Mouse (Mus musculus) limb, embryonic 12.5 days (tissue): ENCODE results near the gene Zc3h12c. TPM values are rescaled to one million over a fixed set of nuclear protein-coding genes. Genes with fewer than 3 reads are reported as not detected.

Experiments used
- ATAC-seq: fragments of 200-750 bp; cut with Nextera tagmentation; 2 replicates; pipeline ENCODE4 v1.8.0; 2017; ENCODE audit warnings: low read depth, moderate TSS enrichment; ENCODE audit not compliant: insufficient number of reproducible peaks, insufficient read depth, low FRiP score, low TSS enrichment
- H3K27ac ChIP-seq: fragments of 300-500 bp; sonication (generic); 2 replicates; pipeline ENCODE4 v1.5.1; 2016; ENCODE audit warnings: mild to moderate bottlenecking, moderate library complexity
- H3K27me3 ChIP-seq: fragments of 300-500 bp; sonication (generic); 2 replicates; pipeline ENCODE4 v1.6.1; 2016; ENCODE audit warnings: mild to moderate bottlenecking, moderate library complexity
- H3K36me3 ChIP-seq: fragments of 300-500 bp; sonication (generic); 2 replicates; pipeline ENCODE4 v1.6.1; 2016; ENCODE audit warnings: mild to moderate bottlenecking, moderate library complexity
- H3K4me1 ChIP-seq: fragments of 300-500 bp; sonication (generic); replicated peaks from 2 replicates; pipeline ENCODE4 v1.6.1; 2016
- H3K4me2 ChIP-seq: fragments of 300-500 bp; sonication (generic); 2 replicates; pipeline ENCODE4 v1.6.1; 2016; ENCODE audit warnings: mild to moderate bottlenecking, moderate library complexity
- H3K4me3 ChIP-seq: fragments of 300-500 bp; sonication (generic); replicated peaks from 2 replicates; pipeline ENCODE4 v1.5.1; 2016; ENCODE audit warnings: mild to moderate bottlenecking
- H3K9ac ChIP-seq: fragments of 300-500 bp; sonication (generic); replicated peaks from 2 replicates; pipeline ENCODE4 v1.6.1; 2016; ENCODE audit warnings: mild to moderate bottlenecking, moderate library complexity
- H3K9me3 ChIP-seq: fragments of 300-500 bp; sonication (generic); 2 replicates; pipeline ENCODE4 v1.6.1; 2016; ENCODE audit warnings: mild to moderate bottlenecking, moderate library complexity
- WGBS: fragments of 180-500 bp; shearing (Covaris S2); methylation state at CpG from one replicate; pipeline ENCODE4 v1.1.7; 2016; 5-methylcytosine and 5-hydroxymethylcytosine counted together
- polyA plus RNA-seq: library from polyadenylated mRNA; unstranded; fragments of >200 nt; fragmentation: Nextera tagmentation; extraction: Ambion mirVana; gene quantifications from 2 replicates; pipeline ENCODE4 v1.2.1, GENCODE M21; 2016

Zc3h12c gene
- polyA plus RNA-seq: 2.8 and 3.4 TPM in 2 replicates

GRCm38 (mm10) chr9:52167863-52168685, at the start of gene Zc3h12c:
Gene Zc3h12c, minus strand, starts transcription at chr9:52168572.
- WGBS: under 1% methylated on average over 95 of the region's 100 CpGs
- peak within 1 kb of the TSS; percentile 96 for H3K9ac ChIP-seq
- H3K4me2 ChIP-seq: peak within 1 kb of the TSS; percentile 67
- H3K4me3 ChIP-seq: peak within 1 kb of the TSS; percentile 84
- peaks cover 18% of the 10 kb centered on the region for H3K27me3 ChIP-seq
- no peaks in the 10 kb centered on the region for H3K36me3 ChIP-seq
- peaks cover 17% of the 10 kb centered on the region for H3K4me1 ChIP-seq
- peak; percentile 74 for ATAC-seq
- H3K27ac ChIP-seq: peak within 1 kb of the TSS; percentile 91
- H3K9me3 ChIP-seq: no peaks in the 10 kb centered on the region

GRCm38 (mm10) chr9:52217636-52218035, 49.3 kb upstream of the Zc3h12c start:
- ATAC-seq: no peak
- no peak overlapping the region for H3K9ac ChIP-seq
- H3K4me3 ChIP-seq: no peak overlapping the region
- no peaks in the 10 kb centered on the region for H3K27me3 ChIP-seq
- H3K36me3 ChIP-seq: no peaks in the 10 kb centered on the region
- H3K27ac ChIP-seq: no peak overlapping the region
- no peaks in the 10 kb centered on the region for H3K9me3 ChIP-seq
- H3K4me1 ChIP-seq: no peaks in the 10 kb centered on the region
- H3K4me2 ChIP-seq: no peak overlapping the region
- WGBS: 66% methylated on average over 4 of the region's 4 CpGs

- Histone ChIP-seq H3K27ac (no peak overlapping the region), H3K9ac (no peak overlapping the region), H3K4me3 (no peak overlapping the region), H3K27me3 (no peaks in the 10 kb centered on the region), H3K4me2 (no peak overlapping the region), H3K4me1 (no peaks in the 10 kb centered on the region), H3K9me3 (no peaks in the 10 kb centered on the region), H3K36me3 (no peaks in the 10 kb centered on the region)
- WGBS: 92% methylated on average over 3 of the region's 3 CpGs
- no peak for ATAC-seq
These were observed 46.9 kb upstream of the Zc3h12c start for GRCm38 (mm10) chr9:52215291-52215690.

- ATAC-seq: no peak
- Histone ChIP-seq H3K4me2 (no peak overlapping the region), H3K27ac (no peak overlapping the region), H3K36me3 (no peaks in the 10 kb centered on the region), H3K4me1 (no peaks in the 10 kb centered on the region), H3K27me3 (no peaks in the 10 kb centered on the region), H3K4me3 (no peak overlapping the region), H3K9ac (no peak overlapping the region), H3K9me3 (no peaks in the 10 kb centered on the region)
- WGBS: 86% methylated on average over 6 of the region's 6 CpGs
These were observed 44.0 kb upstream of the Zc3h12c start for GRCm38 (mm10) chr9:52212416-52212815.

- H3K27me3 ChIP-seq: no peaks in the 10 kb centered on the region
- H3K4me3 ChIP-seq: no peak overlapping the region
- ATAC-seq: no peak
- no peak overlapping the region for H3K4me2 ChIP-seq
- no peak overlapping the region for H3K9ac ChIP-seq
- no peaks in the 10 kb centered on the region for H3K36me3 ChIP-seq
- no peaks in the 10 kb centered on the region for H3K4me1 ChIP-seq
- H3K27ac ChIP-seq: no peak overlapping the region
- 84% methylated on average over 3 of the region's 3 CpGs for WGBS
- H3K9me3 ChIP-seq: no peaks in the 10 kb centered on the region
These were observed 40.2 kb upstream of the Zc3h12c start for GRCm38 (mm10) chr9:52208510-52209030.

GRCm38 (mm10) chr9:52203189-52203588, 34.8 kb upstream of the Zc3h12c start:
- H3K36me3 ChIP-seq: no peaks in the 10 kb centered on the region
- no peak overlapping the region for H3K4me2 ChIP-seq
- no peak overlapping the region for H3K27ac ChIP-seq
- no peaks in the 10 kb centered on the region for H3K4me1 ChIP-seq
- no peak overlapping the region for H3K9ac ChIP-seq
- no peak overlapping the region for H3K4me3 ChIP-seq
- no peak for ATAC-seq
- no peaks in the 10 kb centered on the region for H3K9me3 ChIP-seq
- H3K27me3 ChIP-seq: no peaks in the 10 kb centered on the region
- 86% methylated on average over 4 of the region's 4 CpGs for WGBS

- no peaks in the 10 kb centered on the region for H3K36me3 ChIP-seq
- H3K4me3 ChIP-seq: no peak overlapping the region
- no peaks in the 10 kb centered on the region for H3K9me3 ChIP-seq
- no peak overlapping the region for H3K9ac ChIP-seq
- no peaks in the 10 kb centered on the region for H3K27me3 ChIP-seq
- ATAC-seq: no peak
- WGBS: 90% methylated on average over 4 of the region's 4 CpGs
- no peak overlapping the region for H3K4me2 ChIP-seq
- no peaks in the 10 kb centered on the region for H3K4me1 ChIP-seq
- no peak overlapping the region for H3K27ac ChIP-seq
These were observed 31.9 kb upstream of the Zc3h12c start for GRCm38 (mm10) chr9:52200271-52200670.

GRCm38 (mm10) chr9:52195853-52196252, 27.5 kb upstream of the Zc3h12c start:
- H3K4me3 ChIP-seq: no peak overlapping the region
- H3K4me1 ChIP-seq: no peaks in the 10 kb centered on the region
- no peaks in the 10 kb centered on the region for H3K9me3 ChIP-seq
- H3K4me2 ChIP-seq: no peak overlapping the region
- no peak overlapping the region for H3K27ac ChIP-seq
- H3K27me3 ChIP-seq: no peaks in the 10 kb centered on the region
- no peak for ATAC-seq
- H3K36me3 ChIP-seq: no peaks in the 10 kb centered on the region
- WGBS: 83% methylated on average over 3 of the region's 3 CpGs
- no peak overlapping the region for H3K9ac ChIP-seq

- Histone ChIP-seq H3K4me3 (no peak overlapping the region), H3K9ac (no peak overlapping the region), H3K4me1 (peaks cover 1% of the 10 kb centered on the region), H3K36me3 (no peaks in the 10 kb centered on the region), H3K9me3 (no peaks in the 10 kb centered on the region), H3K4me2 (no peak overlapping the region), H3K27me3 (no peaks in the 10 kb centered on the region), H3K27ac (no peak overlapping the region)
- 77% methylated on average over 5 of the region's 5 CpGs for WGBS
- no peak for ATAC-seq
These were observed 25.5 kb upstream of the Zc3h12c start for GRCm38 (mm10) chr9:52193851-52194250.

- ATAC-seq: no peak
- Histone ChIP-seq H3K9ac (no peak overlapping the region), H3K9me3 (no peaks in the 10 kb centered on the region), H3K27ac (no peak overlapping the region), H3K4me2 (no peak overlapping the region), H3K36me3 (no peaks in the 10 kb centered on the region), H3K4me1 (peaks cover 15% of the 10 kb centered on the region), H3K27me3 (no peaks in the 10 kb centered on the region), H3K4me3 (no peak overlapping the region)
- 86% methylated on average over 4 of the region's 4 CpGs for WGBS
These were observed 22.5 kb upstream of the Zc3h12c start for GRCm38 (mm10) chr9:52190907-52191306.

GRCm38 (mm10) chr9:52188106-52188505, 19.7 kb upstream of the Zc3h12c start:
- Histone ChIP-seq H3K4me1 (peaks cover 15% of the 10 kb centered on the region), H3K9me3 (0 out of 2 replicates have a peak, but pooled peaks cover 4% of the 10 kb centered on the region), H3K36me3 (no peaks in the 10 kb centered on the region), H3K4me2 (peak overlapping the region; percentile 44), H3K9ac (0 out of 2 replicates have a peak overlapping the region, but pooled peaks have one; percentile 18), H3K4me3 (no peak overlapping the region), H3K27ac (peak overlapping the region; percentile 35; the same call in 1 of the 2 replicates), H3K27me3 (no peaks in the 10 kb centered on the region)
- WGBS: 6% methylated on average over 8 of the region's 8 CpGs
- ATAC-seq: peak; percentile 76
